Mouse (Mus musculus): ENCODE data around the gene Psmc3ip.

Psmc3ip gene

GRCm38 (mm10) chr11:101120545-101121188 is 25.4 kb upstream of the Psmc3ip start:
- in situ Hi-C loops (cut with MboI; ENCODE audit: low pct_unique_long_range_greater_than_20kb in 1 of 2, low sequenced_read_pairs in 2 of 2, unreplicated experiment in 1 of 2) = no loop called here

GRCm38 (mm10) chr11:101119761-101120544 is 24.7 kb upstream of the Psmc3ip start, which contains the start of the genes Retreg3 and Tubg1:
Gene Retreg3, minus strand, starts transcription at chr11:101119893.
Gene Tubg1, plus strand, starts transcription at chr11:101119938.
- in situ Hi-C loops (cut with MboI; ENCODE audit: low pct_unique_long_range_greater_than_20kb in 1 of 2, low sequenced_read_pairs in 2 of 2, unreplicated experiment in 1 of 2) = no loop called here

DNA sequence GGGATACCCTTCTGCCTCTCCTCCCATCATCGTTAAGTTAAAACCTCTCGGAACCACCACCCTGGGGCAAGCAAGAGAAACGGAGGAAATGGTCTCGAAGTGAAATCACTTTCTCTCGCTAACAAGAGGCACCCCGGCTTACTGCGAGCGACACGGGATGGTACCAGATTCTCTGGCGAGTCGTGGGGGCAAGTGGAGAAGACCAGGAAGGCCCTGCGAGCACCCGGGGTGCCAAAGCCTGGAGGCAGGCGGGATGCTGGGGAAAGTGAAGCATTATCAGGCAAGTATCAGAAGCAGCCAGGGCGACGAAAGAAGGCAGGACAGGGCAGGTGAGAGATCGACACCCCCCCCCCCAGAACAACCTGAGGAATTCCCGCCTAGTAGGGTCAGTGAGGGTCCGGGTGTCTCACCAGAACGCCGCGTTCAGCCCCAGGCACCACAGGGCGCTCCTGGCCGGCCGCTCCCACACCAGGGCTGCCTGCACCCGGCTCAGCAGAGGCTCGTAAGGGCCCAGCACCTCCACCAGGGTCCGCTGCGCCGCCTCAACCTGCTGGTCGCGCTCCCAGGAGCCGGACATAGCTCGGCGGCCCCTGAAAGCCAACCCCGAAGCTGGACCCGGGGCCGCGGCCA is 24.0 kb upstream of the Psmc3ip start:
- in situ Hi-C loops (cut with MboI; ENCODE audit: low pct_unique_long_range_greater_than_20kb in 1 of 2, low sequenced_read_pairs in 2 of 2, unreplicated experiment in 1 of 2) = no loop called here

GRCm38 (mm10) chr11:101118105-101118504 is 22.9 kb upstream of the Psmc3ip start:
- in situ Hi-C loops (cut with MboI; ENCODE audit: low pct_unique_long_range_greater_than_20kb in 1 of 2, low sequenced_read_pairs in 2 of 2, unreplicated experiment in 1 of 2) = no loop called here

- in situ Hi-C loops (cut with MboI; ENCODE audit: low pct_unique_long_range_greater_than_20kb in 1 of 2, low sequenced_read_pairs in 2 of 2, unreplicated experiment in 1 of 2) = no loop called here
Measured at GRCm38 (mm10) chr11:101115564-101115963, 20.3 kb upstream of the Psmc3ip start.

- in situ Hi-C loops (cut with MboI; ENCODE audit: low pct_unique_long_range_greater_than_20kb in 1 of 2, low sequenced_read_pairs in 2 of 2, unreplicated experiment in 1 of 2) = no loop called here
Measured at GRCm38 (mm10) chr11:101112186-101112585, 16.9 kb upstream of the Psmc3ip start.

DNA sequence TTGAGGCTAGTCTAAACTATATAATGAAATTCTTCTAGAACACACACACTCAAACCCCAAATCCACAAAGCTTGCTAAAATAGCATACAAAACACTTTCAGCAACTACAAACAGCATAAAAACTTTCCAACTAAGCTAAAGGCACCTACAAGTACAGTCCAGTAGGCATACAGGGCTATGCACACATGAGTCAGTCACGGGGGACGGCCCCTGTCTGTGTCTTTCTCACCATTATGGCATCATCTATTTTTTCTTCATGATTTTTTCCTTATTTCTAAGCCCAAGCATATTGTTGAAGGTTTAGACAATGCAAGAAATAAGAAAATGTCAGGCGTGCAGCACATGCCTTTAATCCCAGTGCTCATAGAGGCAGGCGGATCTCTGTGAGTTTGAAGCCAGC is 15.9 kb upstream of the Psmc3ip start:
- in situ Hi-C loops (cut with MboI; ENCODE audit: low pct_unique_long_range_greater_than_20kb in 1 of 2, low sequenced_read_pairs in 2 of 2, unreplicated experiment in 1 of 2) = no loop called here

- in situ Hi-C loops (cut with MboI; ENCODE audit: low pct_unique_long_range_greater_than_20kb in 1 of 2, low sequenced_read_pairs in 2 of 2, unreplicated experiment in 1 of 2) = no loop called here
Measured at GRCm38 (mm10) chr11:101110708-101111107, 15.5 kb upstream of the Psmc3ip start.

DNA sequence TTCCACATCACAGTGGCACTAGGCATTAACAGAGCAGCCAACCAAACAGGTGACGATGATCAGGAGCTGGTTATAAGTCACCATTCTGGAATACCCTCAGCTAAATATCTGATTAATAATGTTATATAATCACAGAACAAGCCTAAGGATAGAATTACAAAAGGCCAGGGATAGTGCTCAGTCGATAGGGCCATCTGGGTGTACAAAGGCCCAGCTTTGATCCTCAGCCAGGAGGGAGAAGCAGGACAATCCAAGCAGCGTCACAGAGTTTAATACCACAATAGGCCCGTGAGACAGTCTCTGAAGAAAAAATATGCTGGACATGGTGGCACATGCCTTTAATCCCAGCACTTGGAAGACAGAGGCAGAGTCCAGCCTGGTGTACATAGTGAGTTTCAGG is 14.1 kb upstream of the Psmc3ip start:
- in situ Hi-C loops (cut with MboI; ENCODE audit: low pct_unique_long_range_greater_than_20kb in 1 of 2, low sequenced_read_pairs in 2 of 2, unreplicated experiment in 1 of 2) = no loop called here

GRCm38 (mm10) chr11:101103011-101103410 is 7.8 kb upstream of the Psmc3ip start:
- in situ Hi-C loops (cut with MboI; ENCODE audit: low pct_unique_long_range_greater_than_20kb in 1 of 2, low sequenced_read_pairs in 2 of 2, unreplicated experiment in 1 of 2) = no loop called here

DNA sequence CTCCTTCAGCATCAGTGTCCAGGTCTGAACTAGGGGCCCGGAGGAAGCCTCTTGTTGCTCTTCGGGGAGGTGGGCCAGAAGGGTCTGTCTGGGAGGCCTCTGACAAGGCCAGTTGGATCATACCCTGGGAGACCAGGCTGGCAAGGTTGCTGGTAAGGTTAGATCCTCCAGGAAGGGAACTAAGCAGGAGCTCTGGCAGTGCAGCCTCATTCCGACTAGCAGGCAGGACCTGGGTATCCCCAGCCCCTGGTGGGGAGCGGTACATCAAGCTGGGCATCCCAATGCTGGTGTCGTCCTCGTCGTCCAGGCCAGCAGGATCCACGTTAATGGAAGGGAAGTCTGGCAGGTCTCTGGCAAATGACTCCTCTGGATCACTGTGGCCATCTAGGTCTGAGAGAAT is 3.0 kb upstream of the Psmc3ip start:
- in situ Hi-C loops (cut with MboI; ENCODE audit: low pct_unique_long_range_greater_than_20kb in 1 of 2, low sequenced_read_pairs in 2 of 2, unreplicated experiment in 1 of 2) = no loop called here

- in situ Hi-C loops (cut with MboI; ENCODE audit: low pct_unique_long_range_greater_than_20kb in 1 of 2, low sequenced_read_pairs in 2 of 2, unreplicated experiment in 1 of 2) = no loop called here
Measured at GRCm38 (mm10) chr11:101094930-101095313, 314 bp downstream of the Psmc3ip start.

- in situ Hi-C loops (cut with MboI; ENCODE audit: low pct_unique_long_range_greater_than_20kb in 1 of 2, low sequenced_read_pairs in 2 of 2, unreplicated experiment in 1 of 2) = no loop called here
Measured at GRCm38 (mm10) chr11:101089931-101090330, 5.3 kb downstream of the Psmc3ip start.

DNA sequence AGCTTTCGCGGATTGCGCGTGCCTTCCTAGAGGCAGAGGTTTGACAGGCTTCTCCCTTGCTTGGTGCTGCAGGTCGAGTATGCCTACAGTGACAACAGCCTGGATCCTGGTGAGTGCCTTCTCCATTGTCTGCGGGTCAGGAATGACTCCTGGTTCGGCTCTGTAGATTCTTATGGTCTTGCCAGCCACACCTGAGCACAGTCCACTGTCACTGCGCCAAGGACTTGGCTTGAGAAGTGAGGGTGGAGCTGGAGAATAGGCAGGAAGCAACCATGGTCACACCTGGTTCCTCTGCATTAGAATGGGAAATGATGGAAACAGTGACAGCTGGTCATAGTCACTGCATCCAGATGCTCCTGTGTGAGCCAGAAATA is 7.6 kb downstream of the Psmc3ip start:
- in situ Hi-C loops (cut with MboI; ENCODE audit: low pct_unique_long_range_greater_than_20kb in 1 of 2, low sequenced_read_pairs in 2 of 2, unreplicated experiment in 1 of 2) = no loop called here

GRCm38 (mm10) chr11:101086756-101087681 is 8.2 kb downstream of the Psmc3ip start, which contains the start of gene Mlx:
Gene Mlx, plus strand, starts transcription at chr11:101087277.
- in situ Hi-C loops (cut with MboI; ENCODE audit: low pct_unique_long_range_greater_than_20kb in 1 of 2, low sequenced_read_pairs in 2 of 2, unreplicated experiment in 1 of 2) = no loop called here

- in situ Hi-C loops (cut with MboI; ENCODE audit: low pct_unique_long_range_greater_than_20kb in 1 of 2, low sequenced_read_pairs in 2 of 2, unreplicated experiment in 1 of 2) = no loop called here
Measured at GRCm38 (mm10) chr11:101086323-101086674, 8.9 kb downstream of the Psmc3ip start.

GRCm38 (mm10) chr11:101085617-101086322 is 9.5 kb downstream of the Psmc3ip start:
- in situ Hi-C loops (cut with MboI; ENCODE audit: low pct_unique_long_range_greater_than_20kb in 1 of 2, low sequenced_read_pairs in 2 of 2, unreplicated experiment in 1 of 2) = no loop called here

GRCm38 (mm10) chr11:101084811-101085210 is 10.4 kb downstream of the Psmc3ip start:
- in situ Hi-C loops (cut with MboI; ENCODE audit: low pct_unique_long_range_greater_than_20kb in 1 of 2, low sequenced_read_pairs in 2 of 2, unreplicated experiment in 1 of 2) = no loop called here

All from mouse embryonic stem cell (cell line).